Mouse (Mus musculus) cerebellum, adult 2 months (tissue): ENCODE data around the gene Ank2. TPM values are rescaled to one million over a fixed set of nuclear protein-coding genes. Genes with fewer than 3 reads are reported as not detected.

ENCODE experiments used
- DNase-seq, 2 experiments: peaks; one replicate each; pipeline ENCODE4 v3.0.0; 2021
- H3K27ac ChIP-seq: fragments of 200-500 bp; 2 replicates; pipeline ENCODE4 v1.5.1; 2012; ENCODE audit warnings: low read length, control low read depth, inconsistent platforms; ENCODE audit not compliant: insufficient read depth
- H3K27me3 ChIP-seq: fragments of 200-500 bp; 2 replicates; pipeline ENCODE4 v1.6.1; 2012; ENCODE audit warnings: inconsistent platforms, mild to moderate bottlenecking, low read length, moderate library complexity; ENCODE audit not compliant: control insufficient read depth, insufficient read depth
- H3K4me1 ChIP-seq: fragments of 200-500 bp; 2 replicates; pipeline ENCODE4 v1.6.1; 2011; ENCODE audit warnings: low read length; ENCODE audit not compliant: control insufficient read depth, insufficient read depth
- H3K4me3 ChIP-seq: fragments of 200-500 bp; replicated peaks from 2 replicates; pipeline ENCODE3; 2011; ENCODE audit warnings: mild to moderate bottlenecking, low read depth, low read length, control low read depth; ENCODE audit not compliant: insufficient read depth
- CTCF ChIP-seq: fragments of 200-500 bp; IDR thresholded peaks from 2 replicates; pipeline ENCODE4 v1.5.1; 2011; ENCODE audit warnings: low read depth, mild to moderate bottlenecking, control low read depth, low read length, moderate library complexity, borderline replicate concordance; ENCODE audit not compliant: insufficient read depth
- POLR2A ChIP-seq: fragments of 200-500 bp; IDR thresholded peaks from 2 replicates; pipeline ENCODE4 v1.6.1; 2011; ENCODE audit warnings: low read length, control low read depth, borderline replicate concordance; ENCODE audit not compliant: insufficient read depth
- WGBS: fragments of 180-500 bp; shearing (Covaris S2); methylation state at CpG from one replicate; pipeline ENCODE4 v1.1.7; 2018; 5-methylcytosine and 5-hydroxymethylcytosine counted together
- polyA plus RNA-seq: library from polyadenylated mRNA; depleted of rRNA; stranded (reverse); fragments of >200 nt; gene quantifications from 2 replicates; pipeline ENCODE4 v1.2.3, GENCODE M21; 2012

Ank2 gene
- polyA plus RNA-seq, 1 experiment, result 457 TPM

DNA sequence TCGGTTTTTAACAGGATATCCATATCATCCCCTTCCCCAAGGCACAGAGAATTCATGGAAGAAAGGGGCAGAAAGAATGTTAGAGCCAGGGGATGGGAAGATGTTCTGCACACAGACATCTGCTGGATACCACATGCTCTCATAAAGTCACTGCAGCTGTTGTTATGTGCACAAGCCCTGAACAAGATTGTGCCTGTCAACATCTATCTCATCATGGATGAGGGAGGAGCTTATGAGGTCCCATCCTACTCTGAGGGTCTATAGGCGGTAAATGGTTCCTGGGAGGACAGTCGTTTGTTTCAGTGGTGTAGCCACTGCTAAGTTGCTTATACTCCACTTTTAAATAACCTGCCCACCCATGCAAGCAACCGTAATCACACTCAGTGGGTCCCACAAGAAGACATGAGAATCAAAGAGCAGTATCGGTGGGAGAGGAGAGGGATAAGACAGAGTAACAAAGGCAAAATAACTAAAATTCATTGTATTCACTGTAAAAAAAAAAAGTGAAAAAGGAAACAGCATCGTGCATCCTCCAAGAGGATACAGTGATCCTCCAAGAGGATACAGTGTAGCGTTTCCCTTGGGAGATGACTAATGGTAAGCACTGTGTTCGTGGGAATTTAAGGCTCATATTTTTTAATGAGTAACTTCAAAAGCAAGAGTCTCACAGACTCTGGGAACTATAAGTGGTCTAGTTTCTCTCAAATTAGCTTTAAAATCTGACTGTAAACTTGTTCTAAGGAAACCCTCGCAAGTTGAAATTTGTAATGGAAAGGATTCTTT is 136.3 kb downstream of the Ank2 start:
- Histone ChIP-seq H3K27ac (no peak overlapping the region), H3K4me1 (peaks cover 2% of the 10 kb centered on the region; the same call in 1 of the 2 replicates), H3K4me3 (no peak overlapping the region), H3K27me3 (no peaks in the 10 kb centered on the region)
- DNase-seq, result no peak
- WGBS, result 86% methylated on average over 9 of the region's 9 CpGs
- no peak for TF ChIP-seq CTCF
- TF ChIP-seq POLR2A, result no peak

DNA sequence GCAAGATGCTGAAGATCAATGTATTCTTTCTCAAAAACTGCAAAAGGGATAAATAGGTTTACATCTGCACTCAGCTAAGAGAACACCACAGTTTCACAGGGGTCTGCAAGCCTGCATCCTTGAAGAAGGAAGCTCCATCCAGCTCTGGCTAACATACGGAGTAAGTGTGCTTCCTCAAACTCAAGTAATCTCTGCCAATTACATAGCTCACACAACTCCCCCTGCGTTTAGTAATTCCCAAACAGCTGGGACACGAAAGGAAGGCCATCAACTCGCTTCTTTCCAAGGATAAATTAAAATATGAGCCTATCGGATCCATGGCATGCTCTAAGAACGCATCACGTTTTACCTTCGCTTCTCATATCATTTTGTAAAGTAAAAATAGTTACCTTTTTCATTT is 137.3 kb downstream of the Ank2 start:
- Histone ChIP-seq H3K27ac (no peak overlapping the region), H3K4me1 (peaks cover 2% of the 10 kb centered on the region; the same call in 1 of the 2 replicates), H3K27me3 (no peaks in the 10 kb centered on the region), H3K4me3 (no peak overlapping the region)
- TF ChIP-seq CTCF (no peak), POLR2A (no peak)
- no peak for DNase-seq
- 79% methylated on average over 8 of the region's 8 CpGs for WGBS

DNA sequence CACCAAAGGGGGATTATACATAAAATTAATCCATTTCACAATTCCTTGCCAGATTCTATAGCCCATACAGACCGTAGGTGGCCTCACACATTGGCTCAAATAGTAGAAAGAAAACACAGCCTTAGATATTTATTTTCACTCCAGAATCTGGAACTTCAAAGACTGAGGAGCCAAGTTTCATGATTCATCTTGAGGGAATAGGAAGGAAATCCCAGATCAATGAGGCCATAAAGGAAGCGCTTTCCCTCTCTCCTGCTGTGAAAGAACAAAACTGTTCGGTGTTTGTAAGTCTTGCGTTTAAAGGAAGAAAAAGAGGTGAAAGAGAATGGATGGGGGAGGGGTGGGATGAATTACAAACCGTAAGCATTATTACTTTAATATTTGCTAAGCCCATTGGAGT is 137.8 kb downstream of the Ank2 start:
- 68% methylated on average over 5 of the region's 5 CpGs for WGBS
- DNase-seq, result no peak
- H3K4me3 ChIP-seq, result no peak overlapping the region
- no peaks in the 10 kb centered on the region for H3K27me3 ChIP-seq
- TF ChIP-seq CTCF (no peak), POLR2A (no peak)
- peaks cover 2% of the 10 kb centered on the region; the same call in 1 of the 2 replicates for H3K4me1 ChIP-seq
- no peak overlapping the region for H3K27ac ChIP-seq

DNA sequence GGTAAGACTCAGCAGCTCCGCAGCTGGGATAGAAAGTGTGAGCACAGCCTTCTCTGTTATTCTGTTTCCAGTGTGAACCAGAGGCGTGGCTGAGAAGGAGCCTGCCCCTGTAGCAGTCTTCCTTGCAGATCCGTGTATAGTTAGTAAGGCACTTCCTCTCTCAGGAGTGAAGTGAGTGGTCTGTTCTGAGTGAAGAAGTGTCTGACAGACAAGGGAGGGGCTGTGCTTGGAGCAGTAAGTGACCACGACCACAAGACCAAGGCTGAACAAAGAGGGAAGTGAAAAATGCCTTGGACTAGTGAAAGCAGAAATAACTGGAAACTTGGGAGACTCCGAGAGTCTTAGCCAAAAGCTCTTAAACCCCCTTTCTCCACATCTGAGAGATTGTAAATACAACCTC is 143.9 kb downstream of the Ank2 start:
- no peak for TF ChIP-seq CTCF
- TF ChIP-seq POLR2A, result no peak
- DNase-seq, result no peak
- H3K4me3 ChIP-seq, result no peak overlapping the region
- no peaks in the 10 kb centered on the region for H3K27me3 ChIP-seq
- WGBS, result 70% methylated on average over 5 of the region's 5 CpGs
- no peak overlapping the region for H3K27ac ChIP-seq
- H3K4me1 ChIP-seq, result no peaks in the 10 kb centered on the region

DNA sequence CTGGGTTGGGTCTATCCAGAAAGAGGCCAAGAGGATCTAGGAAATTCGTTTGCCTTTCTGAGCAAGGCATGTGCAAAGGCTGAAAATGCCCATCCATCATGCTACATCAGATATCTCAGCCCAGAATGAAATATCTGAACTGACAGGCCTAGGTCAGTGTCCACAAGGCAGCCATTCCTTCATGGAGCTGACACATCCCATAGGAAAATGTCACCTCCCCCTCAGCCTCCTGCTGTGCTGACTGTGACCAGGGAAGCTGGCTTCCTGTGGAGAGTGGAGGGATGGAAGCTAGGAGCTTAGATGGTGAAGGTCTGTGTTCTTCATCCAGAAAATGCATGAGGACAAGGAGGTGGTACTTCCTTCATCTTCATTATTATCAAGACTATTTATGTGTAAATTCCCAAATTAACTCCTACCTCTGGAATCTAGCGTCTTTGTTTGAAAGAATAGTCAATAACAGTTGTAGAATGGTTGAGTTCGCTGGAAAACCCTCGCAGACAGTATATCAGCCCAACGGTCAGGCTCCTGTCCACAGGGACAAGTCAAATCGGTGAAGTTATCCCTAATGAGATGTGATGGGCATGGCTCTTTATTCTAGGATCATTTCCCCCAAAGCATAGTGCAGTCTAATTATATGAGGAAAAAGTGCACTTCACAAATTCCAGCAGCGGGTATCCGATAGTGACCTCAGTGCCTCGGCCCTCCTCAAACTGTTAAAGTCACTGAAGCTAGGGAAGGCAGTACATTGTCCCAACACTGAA is 148.4 kb downstream of the Ank2 start:
- WGBS, result 70% methylated on average over 9 of the region's 9 CpGs

DNA sequence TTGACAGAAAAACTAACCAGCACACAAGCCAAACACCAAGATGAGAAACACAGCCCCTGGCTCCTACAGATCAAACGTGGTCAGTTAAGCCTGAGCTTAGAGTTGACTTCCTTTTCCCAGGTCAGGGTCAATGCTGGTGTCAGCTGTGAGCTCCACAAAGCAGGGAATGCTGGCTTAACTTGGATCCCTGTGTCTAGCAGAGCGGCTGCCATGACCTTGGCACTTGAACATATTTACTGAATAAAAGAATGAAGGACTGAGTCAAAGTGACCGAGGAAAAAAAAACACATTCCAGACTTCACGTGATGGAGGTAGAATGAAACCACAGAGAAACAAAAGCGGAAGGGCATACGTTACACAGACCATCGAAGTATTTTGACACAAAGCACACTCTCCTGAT is 150.2 kb downstream of the Ank2 start:
- H3K27ac ChIP-seq, result no peak overlapping the region
- no peaks in the 10 kb centered on the region; the same call in 1 of the 2 replicates for H3K4me1 ChIP-seq
- 83% methylated on average over 7 of the region's 7 CpGs for WGBS
- TF ChIP-seq CTCF (no peak), POLR2A (no peak)
- no peaks in the 10 kb centered on the region for H3K27me3 ChIP-seq
- no peak for DNase-seq
- no peak overlapping the region for H3K4me3 ChIP-seq

More for the DNA sequence above, 148.4 kb downstream of the Ank2 start:
- Histone ChIP-seq H3K27ac (no peak overlapping the region), H3K4me3 (no peak overlapping the region), H3K27me3 (no peaks in the 10 kb centered on the region), H3K4me1 (no peaks in the 10 kb centered on the region; the same call in 1 of the 2 replicates)
- no peak for TF ChIP-seq POLR2A
- no peak for TF ChIP-seq CTCF
- no peak for DNase-seq

DNA sequence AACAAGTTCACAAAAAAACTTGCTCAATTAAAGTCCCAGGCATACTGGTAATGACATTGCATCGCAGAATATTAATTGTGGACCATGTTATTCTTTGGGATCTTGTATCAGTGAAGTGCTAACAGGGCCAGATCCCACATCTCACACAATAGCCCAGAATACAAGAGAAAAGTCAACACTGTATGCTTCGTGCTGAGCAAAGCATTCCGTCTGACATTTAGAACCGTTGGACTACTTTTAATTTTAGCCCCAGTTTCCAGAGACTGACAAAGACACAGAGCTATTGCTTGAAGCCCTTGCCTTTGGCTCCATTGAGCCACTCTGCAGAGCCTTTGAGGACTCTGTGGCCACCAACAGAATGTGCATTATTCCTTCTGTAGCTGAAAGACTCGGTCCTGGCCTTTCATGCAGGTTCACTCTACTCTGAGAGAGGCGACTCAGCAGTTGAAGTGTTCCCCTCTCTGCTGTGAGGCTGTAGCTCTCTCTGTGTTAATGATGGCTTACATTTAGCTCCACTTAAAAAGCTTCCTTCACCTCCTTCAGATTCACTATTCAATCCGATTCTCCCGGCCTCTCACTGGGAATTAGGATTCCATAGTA is 153.2 kb downstream of the Ank2 start:
- Histone ChIP-seq H3K27me3 (no peaks in the 10 kb centered on the region), H3K27ac (no peak overlapping the region), H3K4me1 (no peaks in the 10 kb centered on the region; the same call in 1 of the 2 replicates), H3K4me3 (no peak overlapping the region)
- no peak for TF ChIP-seq CTCF
- TF ChIP-seq POLR2A, result no peak
- no peak for DNase-seq
- 69% methylated on average over 8 of the region's 8 CpGs for WGBS
